Mouse (Mus musculus) mouse trophoblast stem cell (cell line): Measurements from ENCODE around the gene Rab34.

Source experiments
- in situ Hi-C, 2 experiments: fragments of 300-500 bp; cut with MseI, MboI; formaldehyde crosslinking; loops; 2 replicates in 1 of 2; 3 replicates in 1 of 2; pipeline ENCODE4 v1.15.1; 2025

The Rab34 gene

GRCm38 (mm10) chr11:78213086-78213817 lies 25.0 kb downstream of the Rab34 start:
- in situ Hi-C loops, result no loop called here

GRCm38 (mm10) chr11:78215709-78216317 lies 27.6 kb downstream of the Rab34 start:
- in situ Hi-C loops, result no loop called here

GRCm38 (mm10) chr11:78223586-78223985 lies 35.4 kb downstream of the Rab34 start:
- in situ Hi-C loops, result no loop called here

- in situ Hi-C loops, result no loop called here
Observed at GRCm38 (mm10) chr11:78231518-78231917, 43.3 kb downstream of the Rab34 start.

GRCm38 (mm10) chr11:78240193-78240857 lies 52.1 kb downstream of the Rab34 start:
- in situ Hi-C loops, result no loop called here
